Mouse (Mus musculus) urinary bladder, adult 18-20 months (tissue): Measurements from ENCODE around the gene Iqschfp.

ENCODE experiments used
- DNase-seq, 2 experiments: peaks; one replicate each; pipeline ENCODE4 v3.0.0; 2022; ENCODE audit warnings: low spot score in 2 of 2, mixed read lengths in 2 of 2

Gene Iqschfp

GRCm38 (mm10) chr3:68493586-68494295 lies 601.7 kb downstream of the Iqschfp start:
- peak; percentile 52 to 65 for DNase-seq

GRCm38 (mm10) chr3:68494296-68495095 lies 602.5 kb downstream of the Iqschfp start:
- DNase-seq, result peak; percentile 5 to 52

GRCm38 (mm10) chr3:68495096-68495735 lies 603.2 kb downstream of the Iqschfp start:
- peak; percentile 42 to 56 for DNase-seq

- DNase-seq, result peak in 1 of 2 experiments; percentile 25
Measured at GRCm38 (mm10) chr3:68495736-68496242, 603.8 kb downstream of the Iqschfp start.

- no peak for DNase-seq
Measured at GRCm38 (mm10) chr3:68496513-68496912, 604.5 kb downstream of the Iqschfp start.

- no peak for DNase-seq
Measured at GRCm38 (mm10) chr3:68499532-68500152, 607.6 kb downstream of the Iqschfp start.

- no peak for DNase-seq
Measured at GRCm38 (mm10) chr3:68504838-68505237, 612.8 kb downstream of the Iqschfp start.

- no peak for DNase-seq
Measured at GRCm38 (mm10) chr3:68506769-68507318, 614.8 kb downstream of the Iqschfp start.

- DNase-seq, result peak in 1 of 2 experiments; percentile 68
Measured at GRCm38 (mm10) chr3:68508629-68509028, 616.6 kb downstream of the Iqschfp start.

GRCm38 (mm10) chr3:68510872-68511271 lies 618.8 kb downstream of the Iqschfp start:
- no peak for DNase-seq

- DNase-seq, result no peak
Measured at GRCm38 (mm10) chr3:68511744-68512143, 619.7 kb downstream of the Iqschfp start.

- DNase-seq, result no peak
Measured at GRCm38 (mm10) chr3:68512327-68512726, 620.3 kb downstream of the Iqschfp start.

GRCm38 (mm10) chr3:68513340-68514119 lies 621.5 kb downstream of the Iqschfp start:
- no peak for DNase-seq

GRCm38 (mm10) chr3:68514120-68514497 lies 622.1 kb downstream of the Iqschfp start:
- DNase-seq, result no peak

GRCm38 (mm10) chr3:68514717-68515116 lies 622.7 kb downstream of the Iqschfp start:
- DNase-seq, result no peak

- no peak for DNase-seq
Measured at GRCm38 (mm10) chr3:68516393-68517081, 624.5 kb downstream of the Iqschfp start.

- no peak for DNase-seq
Measured at GRCm38 (mm10) chr3:68517236-68517635, 625.2 kb downstream of the Iqschfp start.

GRCm38 (mm10) chr3:68518041-68518440 lies 626.0 kb downstream of the Iqschfp start:
- no peak for DNase-seq

GRCm38 (mm10) chr3:68518586-68518985 lies 626.6 kb downstream of the Iqschfp start:
- DNase-seq, result no peak

- DNase-seq, result no peak
Measured at GRCm38 (mm10) chr3:68525361-68525878, 633.4 kb downstream of the Iqschfp start.
